Mouse (Mus musculus): ENCODE measurements at regions not wholly inside any gene's neighbourhood (a gene's known extent, or its start where the extent isn't known, plus 50 kb on each side); places are given as distances from the start of the nearest gene placed in this dataset.

DNA sequence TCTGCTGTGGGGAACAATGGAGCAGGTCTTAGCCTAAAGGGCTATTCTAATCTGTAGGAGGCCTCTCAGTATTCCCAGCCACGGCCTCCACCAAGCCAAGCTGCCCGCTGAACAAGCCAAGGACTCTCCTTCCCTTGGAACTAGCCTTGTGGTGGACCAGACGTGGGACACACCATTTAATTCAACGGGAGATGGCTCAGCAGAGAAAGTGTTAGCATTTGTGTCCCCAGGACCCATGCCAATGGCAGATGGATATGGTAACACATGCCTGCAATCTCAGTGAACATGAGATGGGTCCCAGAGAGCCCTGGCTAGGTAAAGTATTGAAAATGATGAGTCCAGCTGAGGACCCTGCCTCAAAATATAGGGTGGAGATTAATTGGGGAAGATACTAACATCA lies 71.4 kb downstream of the Rpl14 start:
- TF ChIP-seq POLR2A (IDR thresholded peaks at IDR 0.05; ENCODE audit: borderline replicate concordance, extremely low read depth, low read depth, low read length): no peak
- TF ChIP-seq CTCF (IDR thresholded peaks at IDR 0.05; ENCODE audit: insufficient read depth, low read length): no peak
